Mouse (Mus musculus) cerebellum, adult 18-20 months (tissue): ENCODE results near the gene Slc47a2.

Source experiments
- DNase-seq, 2 experiments: peaks; one replicate each; pipeline ENCODE4 v3.0.0; 2021

Slc47a2 gene

DNA sequence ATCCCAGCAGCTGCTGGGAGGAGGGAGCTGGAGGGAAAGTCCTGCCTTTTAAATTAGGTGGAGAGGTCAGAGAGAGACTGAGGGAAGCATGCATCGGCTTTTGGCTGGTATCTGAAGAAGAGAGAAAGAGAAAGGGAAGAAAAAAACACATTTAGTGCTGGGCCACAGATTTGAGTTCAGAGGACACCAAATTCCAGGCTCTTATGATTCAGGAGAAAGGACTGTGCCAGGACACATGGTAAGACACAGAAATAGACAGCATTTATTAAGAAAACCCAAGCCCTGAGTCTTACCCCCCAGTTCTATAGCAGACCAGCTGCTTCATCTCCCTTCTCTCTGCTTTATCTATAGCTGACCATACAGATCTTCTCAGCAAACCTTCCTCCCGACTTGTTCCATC is 64.7 kb downstream of the Slc47a2 start:
- DNase-seq: no peak

DNA sequence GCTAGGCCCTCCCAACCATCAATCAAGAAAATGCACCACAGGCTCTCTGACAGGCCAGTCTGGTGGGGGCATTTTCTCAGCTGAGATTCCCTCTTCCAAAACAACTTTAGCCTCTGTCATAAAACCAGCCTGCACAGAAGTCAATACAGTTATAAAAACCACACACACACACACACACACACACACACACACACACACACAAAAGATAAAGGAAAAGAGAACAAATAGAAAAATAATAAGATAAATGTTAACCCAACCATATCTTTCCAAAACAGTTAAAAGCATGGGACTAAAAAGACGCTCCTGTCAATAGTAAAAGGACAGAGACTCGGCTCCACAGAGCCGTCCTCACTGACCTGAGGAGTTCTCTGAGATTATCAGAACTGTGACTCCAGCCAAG is 66.2 kb downstream of the Slc47a2 start:
- no peak for DNase-seq

DNA sequence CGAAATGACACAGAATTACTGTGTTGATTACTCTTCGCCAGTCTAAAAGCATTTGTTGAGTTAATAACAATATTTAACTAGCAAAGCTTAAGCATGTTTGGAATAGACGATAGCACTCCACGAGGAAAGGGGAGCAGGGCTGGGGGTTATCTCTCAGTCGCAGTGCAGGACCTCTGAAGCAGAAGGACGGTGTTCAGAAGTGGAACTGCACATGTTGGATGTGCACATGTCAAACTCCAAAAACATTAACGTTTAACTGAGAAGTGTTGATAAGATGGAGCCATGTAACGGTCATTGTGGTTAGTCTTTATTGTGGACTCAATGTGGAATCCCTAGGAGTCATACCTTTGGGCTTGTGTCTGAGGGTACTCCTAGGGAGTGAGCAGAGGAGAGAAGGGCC is 67.6 kb downstream of the Slc47a2 start:
- DNase-seq: no peak

DNA sequence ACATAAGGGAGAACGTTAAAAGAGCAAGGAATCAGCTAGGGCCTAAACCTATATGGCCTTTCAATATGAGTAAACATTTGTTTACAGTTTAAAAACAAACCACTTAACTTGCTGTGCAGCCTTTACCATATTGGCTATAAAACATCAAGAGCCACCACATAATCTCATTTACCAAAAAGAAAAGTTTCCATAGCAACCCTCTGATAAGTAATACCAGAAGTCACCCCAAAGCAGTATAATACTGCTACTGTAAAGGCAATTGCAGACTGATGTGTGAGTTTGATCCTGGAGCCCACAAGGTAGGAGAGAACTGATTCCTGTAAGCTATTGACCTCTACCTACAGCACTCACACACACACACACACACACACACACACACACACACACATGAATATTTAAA is 68.2 kb downstream of the Slc47a2 start:
- no peak for DNase-seq

DNA sequence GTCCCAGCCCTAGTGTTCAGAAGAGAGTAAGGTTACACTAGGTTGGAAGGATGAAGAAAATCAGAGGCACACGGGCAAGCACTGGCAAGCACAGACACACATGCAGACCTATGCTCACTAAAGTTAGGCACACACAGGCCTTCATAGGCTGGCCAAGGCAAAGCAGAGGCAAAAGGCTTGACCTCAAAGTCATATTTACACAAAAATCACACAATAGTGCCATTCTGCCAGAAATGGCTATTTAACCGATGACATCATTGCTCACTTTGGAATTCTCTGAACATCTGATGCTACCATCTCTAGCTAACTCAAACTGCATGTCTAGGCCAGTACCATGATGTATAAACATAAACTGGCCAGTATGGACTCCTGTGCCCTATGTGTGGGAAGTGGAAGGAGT is 68.7 kb downstream of the Slc47a2 start:
- DNase-seq: no peak

DNA sequence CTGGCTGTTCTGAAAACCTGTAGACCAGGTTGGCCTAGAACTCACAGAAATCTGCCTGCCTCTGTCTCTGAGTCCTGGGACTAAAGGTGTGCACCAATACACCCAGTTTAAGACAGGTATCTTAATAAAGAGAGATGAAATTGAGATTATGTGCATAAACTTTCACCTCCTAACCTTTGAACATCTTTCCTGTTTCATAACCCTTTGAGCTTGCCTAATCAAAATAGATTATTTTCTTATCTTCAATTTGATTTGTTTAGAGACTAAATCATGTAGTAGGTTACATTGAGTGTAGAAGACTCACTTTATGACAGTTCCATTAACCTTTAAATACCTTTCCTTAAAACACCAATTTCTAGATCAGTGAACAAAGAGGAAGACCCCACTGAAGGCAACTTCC is 71.0 kb downstream of the Slc47a2 start:
- DNase-seq: no peak

DNA sequence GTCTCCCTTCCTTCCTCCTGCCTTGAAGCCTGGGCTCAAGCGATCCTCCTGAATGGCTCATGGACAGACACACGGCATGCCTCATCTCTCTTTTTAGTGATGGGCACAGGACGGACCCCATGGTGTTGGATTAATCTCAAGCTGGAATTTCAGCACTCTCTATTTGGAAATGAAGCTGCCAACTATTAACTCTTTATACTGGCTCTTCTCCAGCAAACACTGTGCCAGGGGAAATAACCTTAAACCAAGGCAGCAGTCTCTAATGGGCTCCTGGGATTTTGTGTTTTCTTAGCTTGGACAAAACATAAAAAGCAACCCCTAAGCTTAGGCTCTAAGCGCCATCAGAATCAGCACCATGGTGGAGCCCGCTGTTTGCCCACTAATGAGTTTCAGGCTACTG is 72.3 kb downstream of the Slc47a2 start:
- no peak for DNase-seq

DNA sequence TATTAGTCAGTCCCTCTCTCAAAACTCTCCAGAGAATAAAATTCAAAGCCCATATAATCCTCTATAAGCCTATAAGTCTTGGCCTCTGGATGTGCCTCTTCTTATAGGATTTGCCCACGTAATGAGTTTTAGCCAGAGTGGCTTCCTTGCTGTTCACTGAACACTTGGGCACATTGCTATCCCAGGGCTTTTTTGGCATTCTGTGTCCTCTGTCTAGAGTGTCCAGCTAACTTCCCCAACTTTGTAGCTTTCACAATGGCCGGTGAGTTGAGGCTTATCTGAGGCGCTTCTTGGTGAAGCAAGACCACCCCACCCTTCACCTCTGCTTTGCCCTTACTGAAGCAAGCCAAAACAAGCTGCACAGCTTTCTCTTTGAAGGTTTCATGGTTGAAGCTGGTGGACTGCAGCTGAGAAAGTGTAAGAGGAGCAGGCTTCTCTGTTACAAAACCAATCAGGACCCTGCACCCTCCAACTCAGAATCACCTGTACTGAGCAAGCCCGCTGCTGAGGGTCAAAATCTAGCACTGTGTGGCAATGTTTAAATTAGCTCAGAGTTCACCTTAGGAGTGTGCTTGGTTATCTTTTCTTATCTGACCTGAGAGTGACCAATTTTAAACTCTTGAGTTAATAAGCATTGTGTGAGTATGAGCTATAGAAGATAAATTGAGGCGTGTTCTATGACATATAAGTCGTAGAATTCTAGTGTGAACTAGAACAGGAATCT is 73.9 kb downstream of the Slc47a2 start:
- no peak for DNase-seq

DNA sequence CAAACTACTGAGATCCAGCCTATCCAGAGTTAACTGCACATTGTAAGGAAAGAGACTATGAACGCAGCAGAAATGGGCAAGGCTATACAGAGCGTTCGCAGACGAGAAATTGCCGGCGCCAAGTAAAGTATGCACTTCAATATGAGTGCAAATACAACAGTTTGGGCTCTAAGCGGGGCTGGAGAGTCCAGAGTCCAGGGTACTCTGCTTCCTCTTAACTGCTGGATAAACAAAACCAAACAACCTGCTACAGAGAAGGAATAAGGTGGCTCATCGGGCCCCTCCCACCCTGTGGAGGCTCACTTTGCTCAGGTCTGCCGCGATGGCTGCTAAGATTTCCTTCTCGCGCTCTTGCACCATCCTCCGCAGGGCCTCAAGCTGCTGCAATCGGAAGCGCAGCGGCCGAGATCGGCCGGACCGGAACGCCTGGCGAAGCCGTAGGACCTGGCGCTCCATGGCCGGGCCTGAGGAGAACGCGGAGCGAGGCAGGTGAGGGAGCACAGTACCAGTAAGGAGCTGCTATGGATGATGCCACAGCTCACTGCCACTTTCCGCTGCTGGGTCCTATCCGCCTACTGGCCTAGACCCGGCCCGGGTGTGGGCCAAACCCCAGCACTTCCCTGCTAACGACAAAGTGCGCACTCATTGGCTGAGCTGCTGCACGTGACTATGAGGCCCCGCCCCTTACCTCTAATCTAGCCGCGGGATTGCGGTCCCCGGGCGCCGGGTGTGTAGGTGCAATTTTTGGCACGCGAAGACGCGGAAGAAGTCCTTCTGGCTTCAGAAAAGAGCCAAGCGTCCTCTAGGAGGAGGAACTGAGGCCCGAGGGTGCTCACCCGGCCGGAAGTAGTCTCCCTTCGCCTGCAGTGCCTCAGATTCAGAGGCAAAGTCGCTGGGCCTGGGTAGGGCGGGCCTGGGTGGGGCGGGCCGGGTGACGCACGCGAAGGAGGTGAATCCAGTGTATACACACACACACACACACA is 75.8 kb downstream of the Slc47a2 start, which contains the start of gene Aldh3a2:
Gene Aldh3a2 (minus strand): TSS at position 914 of the 983 bp plus-strand sequence.
- DNase-seq: peak; percentile 95 to 98

DNA sequence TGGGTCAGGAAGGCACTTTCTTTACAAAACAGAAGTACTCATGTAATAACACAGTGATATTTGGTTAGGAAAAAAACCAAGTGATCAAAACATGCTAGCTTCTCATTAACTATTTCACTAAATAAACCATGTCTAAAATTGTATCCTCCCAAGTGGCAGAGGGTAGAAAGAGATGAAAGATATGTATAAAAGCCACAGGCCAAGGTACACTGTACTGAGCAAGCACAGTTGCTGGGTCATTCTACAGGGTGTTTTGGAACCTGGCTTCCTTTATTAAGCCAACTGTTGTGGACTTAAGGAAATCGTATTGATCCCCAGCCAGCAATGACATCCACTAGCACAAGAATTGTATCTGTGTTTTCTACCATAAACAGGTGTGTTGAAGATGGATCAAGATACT is 78.8 kb downstream of the Slc47a2 start:
- DNase-seq: no peak

DNA sequence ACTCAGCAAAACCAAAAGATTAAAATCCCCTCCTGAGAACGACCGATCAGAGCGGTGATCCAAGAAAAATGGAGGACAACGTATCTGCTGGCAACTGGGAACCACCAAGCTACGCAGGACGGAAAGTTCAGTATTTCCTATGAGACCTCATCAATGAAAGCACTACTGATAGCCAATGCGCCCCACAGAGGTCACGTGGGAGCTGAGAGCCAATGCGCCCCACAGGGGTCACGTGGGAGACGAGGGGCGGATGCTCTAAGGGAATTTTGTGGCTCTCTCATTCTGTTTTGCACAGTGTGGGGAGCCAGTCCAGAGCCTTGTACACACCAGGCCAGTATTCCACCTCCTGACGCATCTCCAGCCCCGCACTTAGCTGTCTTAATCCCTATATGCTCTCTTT is 80.1 kb downstream of the Slc47a2 start:
- no peak for DNase-seq

DNA sequence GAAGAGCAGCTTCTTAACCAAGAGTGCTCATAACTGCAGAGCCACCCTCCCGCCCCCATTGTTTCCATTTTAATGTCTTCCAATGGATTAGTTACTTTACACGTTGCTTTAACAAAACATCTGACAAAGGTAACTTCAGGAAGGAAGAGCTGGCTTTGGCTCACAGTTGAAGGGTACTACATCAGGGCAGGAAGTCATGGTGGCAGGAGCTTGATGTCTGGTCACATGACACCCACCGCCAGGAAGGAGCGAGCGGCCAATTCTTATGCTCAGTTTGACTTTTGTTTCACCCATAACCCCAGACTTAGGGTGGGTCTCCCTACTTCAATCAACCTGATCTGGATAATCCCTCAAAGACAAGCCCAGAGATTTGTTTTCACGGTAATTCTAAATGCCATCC is 83.6 kb downstream of the Slc47a2 start:
- DNase-seq: no peak

DNA sequence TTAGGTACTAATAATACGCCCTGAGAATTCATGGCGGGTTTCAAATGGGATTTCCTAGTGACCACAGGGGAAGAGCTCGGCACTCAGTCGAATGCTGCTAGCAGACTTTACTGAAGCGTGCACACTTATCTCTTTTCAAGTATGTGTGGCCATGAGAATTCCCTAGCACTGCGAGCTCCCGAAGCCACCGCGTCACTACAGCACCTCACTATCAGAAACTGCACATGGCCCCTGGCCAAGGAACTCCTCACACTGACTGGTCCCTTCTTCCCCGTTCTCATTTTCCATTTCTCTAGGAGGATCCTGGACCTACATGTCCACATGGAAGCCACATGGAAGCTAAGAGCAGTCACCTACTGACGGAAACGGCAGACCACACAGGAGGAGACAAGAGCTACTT is 89.9 kb downstream of the Slc47a2 start:
- DNase-seq: no peak

DNA sequence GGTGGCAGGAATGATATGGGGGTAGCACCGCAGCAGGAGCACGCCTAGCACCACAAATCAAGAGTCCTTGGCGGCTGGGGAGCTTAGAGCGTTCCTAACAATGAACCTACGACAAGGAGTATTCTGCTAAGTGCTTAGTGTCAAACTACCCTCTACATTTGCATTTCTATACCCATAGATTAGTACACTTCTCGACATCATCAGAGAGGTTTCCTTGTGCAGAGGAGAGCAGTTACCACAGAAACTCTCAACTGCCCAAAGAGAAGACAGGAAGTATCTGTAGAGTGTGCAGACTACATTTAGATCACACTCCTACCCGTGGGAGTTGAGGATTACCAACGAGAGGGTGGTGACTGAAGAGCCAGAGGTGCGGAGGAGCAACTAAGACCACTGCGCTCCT is 90.9 kb downstream of the Slc47a2 start:
- no peak for DNase-seq
